Mouse (Mus musculus) small intestine, adult 2 months (tissue): ENCODE results near the gene Slc13a2.

Experiments used
- CTCF ChIP-seq: fragments of 200-500 bp; IDR thresholded peaks from 2 replicates; pipeline ENCODE4 v1.5.1; 2012; ENCODE audit warnings: low read depth, mild to moderate bottlenecking, control low read depth, inconsistent platforms, low read length, moderate library complexity, mixed read lengths; ENCODE audit not compliant: insufficient replicate concordance, insufficient read length; ENCODE audit errors: extremely low read depth
- POLR2A ChIP-seq: fragments of 200-500 bp; IDR thresholded peaks from 2 replicates; pipeline ENCODE4 v1.6.1; 2012; ENCODE audit warnings: low read depth, mild to moderate bottlenecking, control low read depth, inconsistent platforms, low read length, moderate library complexity

DNA sequence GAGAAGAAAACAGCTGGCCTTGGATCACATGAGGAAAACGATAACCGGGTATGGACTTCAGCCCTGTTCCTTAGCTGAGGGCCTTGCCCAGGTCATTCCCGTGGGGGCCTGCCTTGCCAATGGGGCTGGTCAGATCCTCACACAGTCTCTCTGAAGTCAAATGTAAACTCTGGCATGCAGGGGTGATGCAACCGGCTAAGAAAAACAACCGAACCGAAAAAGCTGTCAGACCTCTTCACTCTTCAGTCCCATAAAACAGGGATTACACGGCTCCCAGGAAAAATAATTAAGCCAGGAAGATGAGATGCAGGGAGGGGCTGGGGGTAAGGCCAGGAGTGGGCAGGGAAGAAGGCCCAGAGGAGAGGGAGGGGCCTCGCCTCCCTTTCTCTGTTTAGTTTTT, 57.9 kb downstream of the Slc13a2 start:
- TF ChIP-seq POLR2A: no peak
- no peak for TF ChIP-seq CTCF
